Mouse (Mus musculus) midbrain, embryonic 15.5 days (tissue): ENCODE data around the gene Accs. TPM values are rescaled to one million over a fixed set of nuclear protein-coding genes. Genes with fewer than 3 reads are reported as not detected.

Experiments
- ATAC-seq: fragments of 200-750 bp; cut with Nextera tagmentation; replicated peaks from 2 replicates; pipeline ENCODE4 v1.8.0; 2017; ENCODE audit warnings: moderate TSS enrichment
- H3K27ac ChIP-seq: fragments of 300-500 bp; sonication (generic); 2 replicates; pipeline ENCODE4 v1.5.1; 2015; ENCODE audit warnings: mild to moderate bottlenecking, inconsistent platforms
- H3K27me3 ChIP-seq: fragments of 300-500 bp; sonication (generic); replicated peaks from 2 replicates; pipeline ENCODE4 v1.6.1; 2015; ENCODE audit warnings: inconsistent platforms
- H3K36me3 ChIP-seq: fragments of 300-500 bp; sonication (generic); replicated peaks from 2 replicates; pipeline ENCODE4 v1.6.1; 2015; ENCODE audit warnings: inconsistent platforms
- H3K4me1 ChIP-seq: fragments of 300-500 bp; sonication (generic); 2 replicates; pipeline ENCODE4 v1.6.1; 2015; ENCODE audit warnings: inconsistent platforms
- H3K4me2 ChIP-seq: fragments of 300-500 bp; sonication (generic); 2 replicates; pipeline ENCODE4 v1.6.1; 2015; ENCODE audit warnings: inconsistent platforms, mild to moderate bottlenecking, moderate library complexity
- H3K4me3 ChIP-seq: fragments of 300-500 bp; sonication (generic); 2 replicates; pipeline ENCODE4 v1.5.1; 2015; ENCODE audit warnings: mild to moderate bottlenecking, inconsistent platforms
- H3K9ac ChIP-seq: fragments of 300-500 bp; sonication (generic); 2 replicates; pipeline ENCODE4 v1.6.1; 2015; ENCODE audit warnings: mild to moderate bottlenecking, inconsistent platforms
- H3K9me3 ChIP-seq: fragments of 300-500 bp; sonication (generic); 2 replicates; pipeline ENCODE4 v1.6.1; 2016; ENCODE audit warnings: inconsistent platforms
- WGBS: fragments of 180-500 bp; shearing (Covaris S2); methylation state at CpG from one replicate; pipeline ENCODE4 v1.1.7; 2015; ENCODE audit warnings: mixed read lengths; 5-methylcytosine and 5-hydroxymethylcytosine counted together
- polyA plus RNA-seq: library from polyadenylated mRNA; unstranded; fragments of >200 nt; fragmentation: Nextera tagmentation; extraction: Ambion mirVana; gene quantifications from 2 replicates; pipeline ENCODE4 v1.2.1, GENCODE M21; 2015

Accs gene
- polyA plus RNA-seq, 1 experiment from 2014 or later = 5.1 TPM

GRCm38 (mm10) chr2:93841349-93841748, 8.4 kb downstream of the Accs start:
- no peak overlapping the region for H3K9ac ChIP-seq
- H3K4me1 ChIP-seq = no peaks in the 10 kb centered on the region
- H3K4me2 ChIP-seq = no peak overlapping the region
- no peak overlapping the region for H3K27ac ChIP-seq
- H3K9me3 ChIP-seq = no peaks in the 10 kb centered on the region
- H3K27me3 ChIP-seq = no peaks in the 10 kb centered on the region
- no peak overlapping the region for H3K4me3 ChIP-seq
- 92% methylated on average over 3 of the region's 3 CpGs for WGBS
- ATAC-seq = no peak
- H3K36me3 ChIP-seq = peaks cover 13% of the 10 kb centered on the region; the same call in 1 of the 2 replicates

DNA sequence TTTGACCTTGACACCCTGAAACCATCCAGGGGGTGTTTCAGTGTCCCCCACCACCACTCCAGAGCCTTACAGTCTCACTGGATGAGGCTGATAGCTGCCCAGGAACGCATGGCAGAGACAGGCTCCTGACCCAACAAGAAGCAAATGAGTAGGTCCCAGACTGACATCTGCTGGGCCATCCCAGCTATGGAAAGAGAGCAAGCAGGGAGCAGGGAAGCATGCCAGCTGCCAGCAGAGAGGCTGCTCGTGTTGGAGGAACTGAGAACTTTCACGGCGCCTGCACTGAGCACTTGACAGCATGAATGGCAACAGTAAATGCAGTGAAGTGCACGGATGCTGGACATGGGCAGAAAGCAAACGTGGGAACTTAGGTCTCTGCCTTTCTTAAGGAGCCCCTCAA, 9.6 kb downstream of the Accs start:
- H3K9me3 ChIP-seq = no peaks in the 10 kb centered on the region
- H3K36me3 ChIP-seq = peaks cover 13% of the 10 kb centered on the region; the same call in 1 of the 2 replicates
- ATAC-seq = no peak
- WGBS = 85% methylated on average over 6 of the region's 6 CpGs
- no peaks in the 10 kb centered on the region for H3K4me1 ChIP-seq
- no peak overlapping the region for H3K4me2 ChIP-seq
- no peak overlapping the region for H3K4me3 ChIP-seq
- no peaks in the 10 kb centered on the region for H3K27me3 ChIP-seq
- no peak overlapping the region for H3K9ac ChIP-seq
- no peak overlapping the region for H3K27ac ChIP-seq

DNA sequence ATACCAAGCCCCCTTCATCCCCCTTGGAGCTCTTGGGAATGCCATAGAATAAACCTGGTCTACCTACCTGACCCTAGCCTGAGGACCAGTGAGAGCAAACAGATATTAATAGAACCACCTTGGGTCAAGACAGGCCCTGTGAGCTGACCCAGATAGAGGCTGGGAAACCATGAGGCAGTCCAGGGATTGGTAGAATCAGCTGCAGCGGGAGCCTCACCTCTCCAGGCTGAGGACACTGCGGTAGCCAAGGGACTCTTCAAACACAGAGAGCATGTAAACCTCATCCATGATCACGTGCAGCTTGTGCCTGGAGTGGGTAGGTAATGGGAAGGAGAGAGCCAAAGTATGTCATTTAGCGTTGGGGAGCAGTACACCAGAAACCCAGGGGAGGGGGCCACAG, 10.8 kb downstream of the Accs start:
- H3K9me3 ChIP-seq = no peaks in the 10 kb centered on the region
- ATAC-seq = no peak
- H3K27ac ChIP-seq = no peak overlapping the region
- peaks cover 13% of the 10 kb centered on the region; the same call in 1 of the 2 replicates for H3K36me3 ChIP-seq
- no peak overlapping the region for H3K4me2 ChIP-seq
- no peak overlapping the region for H3K4me3 ChIP-seq
- WGBS = 95% methylated on average over 4 of the region's 4 CpGs
- H3K27me3 ChIP-seq = no peaks in the 10 kb centered on the region
- H3K9ac ChIP-seq = no peak overlapping the region
- no peaks in the 10 kb centered on the region for H3K4me1 ChIP-seq

DNA sequence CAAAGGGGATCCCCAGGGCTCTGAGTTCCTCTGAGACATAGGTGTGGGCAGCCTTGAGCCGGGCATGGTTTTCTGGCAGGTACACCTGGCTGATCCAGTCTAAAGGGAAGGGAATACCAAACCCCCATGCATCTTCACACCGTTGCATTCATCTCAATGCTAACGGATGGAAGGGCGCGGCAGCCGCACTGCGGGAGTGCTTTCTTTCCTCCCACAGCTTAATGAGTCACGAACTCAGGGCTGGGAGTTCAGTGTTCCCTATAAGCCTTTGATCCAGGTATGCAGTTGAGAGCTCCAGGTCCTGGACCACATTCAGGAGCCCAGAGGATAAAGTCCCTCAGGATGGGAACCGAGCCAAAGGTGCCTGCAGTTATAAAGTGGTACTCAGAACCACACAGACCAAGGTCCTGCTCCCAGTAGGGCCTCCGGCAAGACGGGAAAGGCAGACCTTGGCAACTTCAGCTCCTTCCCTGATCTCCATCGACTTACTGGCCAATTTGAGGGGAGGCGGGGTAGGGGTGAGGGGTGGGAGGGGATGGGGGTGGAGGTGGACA, 13.4 kb downstream of the Accs start:
- H3K4me2 ChIP-seq = no peak overlapping the region

GRCm38 (mm10) chr2:93835596-93835995, 14.1 kb downstream of the Accs start:
- H3K36me3 ChIP-seq = no peaks in the 10 kb centered on the region; the same call in 1 of the 2 replicates

More for the DNA sequence above, 13.4 kb downstream of the Accs start:
- H3K9ac ChIP-seq = no peak overlapping the region
- no peaks in the 10 kb centered on the region for H3K4me1 ChIP-seq
- no peak overlapping the region for H3K27ac ChIP-seq
- WGBS = 73% methylated on average over 13 of the region's 13 CpGs
- no peaks in the 10 kb centered on the region for H3K27me3 ChIP-seq
- H3K4me3 ChIP-seq = no peak overlapping the region
- ATAC-seq = no peak
- H3K36me3 ChIP-seq = peaks cover 5% of the 10 kb centered on the region; the same call in 1 of the 2 replicates
- H3K9me3 ChIP-seq = no peaks in the 10 kb centered on the region

GRCm38 (mm10) chr2:93823519-93823918, 26.2 kb downstream of the Accs start:
- Histone ChIP-seq H3K36me3 (no peaks in the 10 kb centered on the region), H3K27ac (no peak overlapping the region), H3K4me2 (no peak overlapping the region), H3K4me3 (no peak overlapping the region), H3K9ac (no peak overlapping the region), H3K9me3 (no peaks in the 10 kb centered on the region), H3K4me1 (peaks cover 17% of the 10 kb centered on the region), H3K27me3 (no peaks in the 10 kb centered on the region)
- WGBS = 16% methylated on average over 8 of the region's 8 CpGs
- ATAC-seq = no peak

More at GRCm38 (mm10) chr2:93835596-93835995, 14.1 kb downstream of the Accs start:
- no peak overlapping the region for H3K4me3 ChIP-seq
- no peak for ATAC-seq
- H3K9ac ChIP-seq = no peak overlapping the region
- H3K4me1 ChIP-seq = no peaks in the 10 kb centered on the region
- no peaks in the 10 kb centered on the region for H3K9me3 ChIP-seq
- 80% methylated on average over 11 of the region's 11 CpGs for WGBS
- no peak overlapping the region for H3K27ac ChIP-seq
- no peak overlapping the region for H3K4me2 ChIP-seq
- no peaks in the 10 kb centered on the region for H3K27me3 ChIP-seq

DNA sequence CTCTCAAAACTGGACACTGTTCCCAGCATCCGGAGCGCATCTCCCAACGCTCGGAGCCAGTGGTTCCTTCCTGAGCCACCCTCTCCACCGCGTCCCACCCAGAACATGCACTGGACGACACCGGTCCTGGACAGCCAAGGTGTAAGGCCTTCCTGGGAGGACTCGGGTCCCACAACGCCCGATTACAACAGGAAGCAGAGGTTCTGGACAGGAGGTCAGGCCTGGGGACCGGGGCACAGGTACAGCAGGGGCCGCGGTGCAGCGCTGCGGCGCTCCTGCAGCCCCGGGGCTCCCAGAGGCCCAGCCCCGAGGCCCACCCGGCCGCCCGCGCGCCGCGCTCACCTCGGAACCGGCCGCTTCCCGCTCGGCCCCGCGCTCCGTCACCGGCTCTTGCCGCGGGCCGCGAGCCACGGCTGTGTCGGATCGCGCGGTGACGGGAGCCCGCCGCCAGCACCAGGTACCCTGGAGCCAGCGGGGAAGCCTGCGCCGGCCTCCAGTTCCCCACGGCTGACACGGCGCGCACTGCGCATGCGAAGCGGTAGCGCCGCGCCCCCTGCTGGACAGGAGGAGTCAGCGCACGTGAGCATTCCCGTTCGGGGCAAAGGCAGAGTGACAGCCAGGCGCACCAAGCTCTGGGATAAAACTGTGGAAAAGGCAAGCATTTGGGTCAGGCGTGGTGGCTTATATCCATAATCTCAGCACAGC, 27.5 kb downstream of the Accs start, which contains the start of gene Ext2:
TSS of gene Ext2 (minus strand) at position 524 of the 705 bp plus-strand sequence.
- peak; percentile 94 for ATAC-seq
- H3K27ac ChIP-seq = peak within 1 kb of the TSS; percentile 69
- WGBS = under 1% methylated on average over 66 of the region's 66 CpGs

GRCm38 (mm10) chr2:93817791-93818190, 32.0 kb downstream of the Accs start:
- 93% methylated on average over 5 of the region's 5 CpGs for WGBS
- Histone ChIP-seq H3K4me2 (no peak overlapping the region), H3K9me3 (no peaks in the 10 kb centered on the region), H3K4me3 (no peak overlapping the region), H3K9ac (no peak overlapping the region), H3K27me3 (no peaks in the 10 kb centered on the region), H3K27ac (no peak overlapping the region), H3K36me3 (peaks cover 6% of the 10 kb centered on the region; the same call in 1 of the 2 replicates), H3K4me1 (peaks cover 17% of the 10 kb centered on the region)
- ATAC-seq = no peak

More for the DNA sequence above, 27.5 kb downstream of the Accs start, which contains the start of gene Ext2:
- Histone ChIP-seq H3K4me1 (peaks cover 17% of the 10 kb centered on the region), H3K9ac (peak within 1 kb of the TSS; percentile 95), H3K9me3 (no peaks in the 10 kb centered on the region), H3K4me3 (peak within 1 kb of the TSS; percentile 79), H3K27me3 (no peaks in the 10 kb centered on the region), H3K4me2 (peak within 1 kb of the TSS; percentile 62), H3K36me3 (no peaks in the 10 kb centered on the region)

GRCm38 (mm10) chr2:93813343-93813742, 36.4 kb downstream of the Accs start:
- Histone ChIP-seq H3K9ac (no peak overlapping the region), H3K4me3 (no peak overlapping the region), H3K27me3 (no peaks in the 10 kb centered on the region), H3K27ac (no peak overlapping the region), H3K4me2 (no peak overlapping the region), H3K9me3 (no peaks in the 10 kb centered on the region), H3K36me3 (peaks cover 25% of the 10 kb centered on the region), H3K4me1 (no peaks in the 10 kb centered on the region)
- no peak for ATAC-seq
- whole genome bisulfite sequencing = 93% methylated on average over 22 of the region's 22 CpGs

DNA sequence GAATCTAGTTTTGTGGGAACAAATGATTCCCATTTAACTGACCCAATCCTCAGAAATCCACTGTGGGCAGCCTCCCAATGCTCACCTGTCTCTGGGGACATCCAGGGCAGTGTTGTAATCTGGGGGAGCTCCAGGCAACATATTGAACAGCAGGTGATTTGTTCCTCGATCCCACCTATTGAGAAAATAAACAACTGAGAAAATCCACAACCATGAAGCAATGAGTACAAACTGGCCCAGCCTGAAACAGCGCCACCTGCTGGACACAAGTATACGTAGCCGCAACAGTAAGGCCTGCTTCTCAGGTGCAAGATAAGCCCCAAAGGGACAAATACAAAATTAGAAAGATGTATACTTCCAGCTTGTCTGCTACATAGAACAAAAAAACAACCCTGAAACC, 37.9 kb downstream of the Accs start:
- 31% methylated on average over 4 of the region's 4 CpGs for WGBS
- Histone ChIP-seq H3K9me3 (no peaks in the 10 kb centered on the region), H3K36me3 (peaks cover 32% of the 10 kb centered on the region), H3K9ac (no peak overlapping the region), H3K27me3 (no peaks in the 10 kb centered on the region), H3K4me2 (no peak overlapping the region), H3K27ac (no peak overlapping the region), H3K4me3 (no peak overlapping the region), H3K4me1 (no peaks in the 10 kb centered on the region)
- ATAC-seq = no peak

GRCm38 (mm10) chr2:93809931-93810330, 39.8 kb downstream of the Accs start:
- Histone ChIP-seq H3K27me3 (no peaks in the 10 kb centered on the region), H3K9me3 (no peaks in the 10 kb centered on the region), H3K27ac (no peak overlapping the region), H3K4me2 (no peak overlapping the region), H3K4me3 (no peak overlapping the region), H3K36me3 (peaks cover 44% of the 10 kb centered on the region), H3K9ac (no peak overlapping the region), H3K4me1 (no peaks in the 10 kb centered on the region)
- 14% methylated on average over 2 of the region's 2 CpGs for WGBS
- no peak for ATAC-seq

- peaks cover 41% of the 10 kb centered on the region for H3K36me3 ChIP-seq
- no peak for ATAC-seq
These were observed 41.7 kb downstream of the Accs start for GRCm38 (mm10) chr2:93808071-93808470.

GRCm38 (mm10) chr2:93807440-93807839, 42.3 kb downstream of the Accs start:
- WGBS = 83% methylated on average over 8 of the region's 8 CpGs
- H3K4me3 ChIP-seq = no peak overlapping the region
- no peak for ATAC-seq
- no peaks in the 10 kb centered on the region for H3K9me3 ChIP-seq
- H3K36me3 ChIP-seq = peaks cover 40% of the 10 kb centered on the region
- H3K27ac ChIP-seq = no peak overlapping the region
- H3K9ac ChIP-seq = no peak overlapping the region
- H3K27me3 ChIP-seq = no peaks in the 10 kb centered on the region
- no peaks in the 10 kb centered on the region for H3K4me1 ChIP-seq
- no peak overlapping the region for H3K4me2 ChIP-seq

More at GRCm38 (mm10) chr2:93808071-93808470, 41.7 kb downstream of the Accs start:
- no peak overlapping the region for H3K4me3 ChIP-seq
- no peaks in the 10 kb centered on the region for H3K9me3 ChIP-seq
- no peaks in the 10 kb centered on the region for H3K27me3 ChIP-seq
- H3K4me1 ChIP-seq = no peaks in the 10 kb centered on the region
- no peak overlapping the region for H3K27ac ChIP-seq
- H3K4me2 ChIP-seq = no peak overlapping the region
- WGBS = 88% methylated on average over 5 of the region's 5 CpGs
- no peak overlapping the region for H3K9ac ChIP-seq
